Mouse (Mus musculus) brain, embryonic 14.5 days (tissue): Measurements from ENCODE around the gene Slco2b1. TPM values are rescaled to one million over a fixed set of nuclear protein-coding genes. Genes with fewer than 3 reads are reported as not detected.

ENCODE experiments used
- DNase-seq: peaks from one replicate; pipeline ENCODE4 v3.0.0-alpha.2; 2011; ENCODE audit warnings: low read depth
- CTCF ChIP-seq: fragments of 200-500 bp; IDR thresholded peaks from 2 replicates; pipeline ENCODE4 v1.5.1; 2012; ENCODE audit warnings: inconsistent platforms, mild to moderate bottlenecking, moderate library complexity, borderline replicate concordance; ENCODE audit not compliant: insufficient read depth, insufficient read length; ENCODE audit errors: extremely low read depth
- POLR2A ChIP-seq: fragments of 200-500 bp; IDR thresholded peaks from 2 replicates; pipeline ENCODE4 v1.6.1; 2012; ENCODE audit warnings: mild to moderate bottlenecking, inconsistent platforms, borderline replicate concordance; ENCODE audit not compliant: poor library complexity, insufficient read depth, insufficient read length, severe bottlenecking; ENCODE audit errors: extremely low read depth
- polyA plus RNA-seq: library from polyadenylated mRNA; depleted of rRNA; stranded (reverse); fragments of >200 nt; gene quantifications from 2 replicates; pipeline ENCODE4 v1.2.3, GENCODE M21; 2012

The Slco2b1 gene
- polyA plus RNA-seq, 1 experiment: 7.9 TPM

GRCm38 (mm10) chr7:99663507-99664220, 47.5 kb downstream of the Slco2b1 start:
- no peak for TF ChIP-seq POLR2A
- no peak for TF ChIP-seq CTCF
- no peak for DNase-seq

DNA sequence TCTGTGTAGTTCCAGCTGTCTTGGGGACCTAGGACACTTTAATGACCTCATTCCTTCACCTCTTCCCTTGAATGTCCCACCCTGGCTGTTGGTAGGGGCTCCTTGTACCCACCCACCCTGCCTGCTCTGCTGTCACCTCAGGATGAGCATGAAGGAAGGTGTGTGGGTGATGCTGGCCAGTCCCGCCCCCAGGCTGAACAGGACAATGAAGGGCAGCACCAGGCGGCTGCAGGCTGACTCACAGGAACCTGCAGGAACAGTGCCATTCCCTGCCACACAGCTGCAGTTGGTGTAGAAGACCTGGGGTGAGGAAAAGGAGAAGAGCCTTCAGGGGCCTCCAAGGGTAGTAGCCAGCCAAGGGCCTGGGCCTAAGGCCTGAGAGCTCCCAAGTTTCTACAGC, 48.8 kb downstream of the Slco2b1 start:
- TF ChIP-seq POLR2A (no peak), CTCF (no peak)
- no peak for DNase-seq

DNA sequence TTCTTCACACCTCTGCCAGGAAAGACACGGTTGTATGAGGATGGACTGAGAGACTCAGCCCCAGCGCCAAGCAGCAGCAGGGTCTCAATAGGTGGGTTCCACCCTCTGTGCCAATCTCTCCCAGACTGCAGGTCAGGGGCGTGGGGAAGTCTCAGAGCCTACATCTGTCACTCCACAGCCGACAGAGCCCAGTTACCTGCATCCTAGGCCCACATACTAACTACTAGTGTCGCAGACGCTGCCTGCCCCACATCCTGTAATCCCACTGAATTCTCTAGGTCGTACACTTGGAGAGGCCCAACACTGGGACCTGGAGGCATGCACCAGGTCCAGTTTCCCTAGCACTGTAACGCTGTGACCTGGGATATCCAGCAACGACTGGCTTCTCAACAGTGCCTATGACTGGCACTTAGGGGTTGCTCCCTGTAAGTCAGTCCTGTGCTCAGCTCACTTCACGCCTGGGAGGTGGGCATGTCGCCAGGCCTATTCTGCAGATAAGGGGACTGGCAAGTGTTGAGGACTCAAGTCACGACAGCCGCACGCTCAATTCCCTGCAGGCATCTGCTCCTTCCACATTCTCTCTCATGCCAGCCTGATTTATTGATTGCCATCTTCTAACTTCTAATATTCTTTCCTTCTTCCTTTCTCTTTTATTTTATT, 49.4 kb downstream of the Slco2b1 start:
- peak; percentile 81 for DNase-seq
- no peak for TF ChIP-seq POLR2A
- no peak for TF ChIP-seq CTCF

DNA sequence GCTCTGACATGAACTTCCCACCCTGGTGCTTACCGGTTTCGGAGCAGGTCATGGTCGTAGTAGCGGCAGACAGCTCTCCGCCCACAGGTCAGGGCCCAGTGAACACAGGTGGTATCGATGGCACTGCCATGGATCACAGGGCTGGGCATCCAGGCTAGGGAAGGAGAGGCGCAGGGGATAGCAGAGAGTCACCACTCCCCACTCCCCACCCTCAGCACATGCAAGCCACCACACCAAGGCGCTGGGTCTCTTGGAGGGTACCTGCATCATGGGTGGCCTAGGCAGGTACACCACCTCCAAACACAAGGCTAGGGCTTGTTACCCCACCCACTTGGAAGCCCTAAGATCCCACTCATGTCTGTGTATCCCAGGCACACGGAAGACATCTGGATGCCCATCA, 50.1 kb downstream of the Slco2b1 start:
- DNase-seq: no peak
- TF ChIP-seq POLR2A: no peak
- no peak for TF ChIP-seq CTCF

DNA sequence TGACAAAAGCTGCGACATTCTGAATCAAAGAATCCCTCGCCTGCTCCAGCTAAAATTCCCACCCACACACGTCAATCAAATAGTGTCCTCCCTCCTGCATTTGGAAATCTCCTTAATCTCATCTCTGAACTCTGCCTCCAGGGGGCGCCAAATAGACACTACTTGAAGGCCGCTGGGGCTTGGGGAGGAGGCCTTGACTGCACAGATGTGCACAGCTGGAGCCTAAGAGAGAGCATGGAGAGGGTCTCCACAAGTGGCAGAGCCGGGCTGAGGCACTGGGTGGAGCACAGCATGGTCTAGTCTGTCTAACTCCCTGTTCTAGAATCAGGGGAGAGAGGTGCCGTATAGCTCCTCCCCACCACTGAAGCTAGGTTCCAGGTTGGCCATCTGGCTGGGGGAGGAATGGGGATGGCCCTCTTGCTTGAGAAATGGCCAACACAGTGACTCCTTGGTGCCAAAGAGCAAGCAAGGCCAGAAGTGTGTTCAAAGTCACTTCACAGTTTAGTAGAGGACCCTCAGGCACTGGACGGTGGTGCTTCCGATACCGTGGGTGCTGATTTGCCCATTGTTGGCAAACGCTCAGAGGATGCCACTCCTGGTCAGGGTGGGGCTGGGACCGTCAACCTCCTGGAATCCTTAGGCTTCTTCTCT, 51.6 kb downstream of the Slco2b1 start:
- TF ChIP-seq CTCF: peak; percentile 70; the same call in 1 of the 2 replicates
- TF ChIP-seq POLR2A: no peak
- DNase-seq: peak; percentile 74

- TF ChIP-seq CTCF: no peak
- no peak for TF ChIP-seq POLR2A
Measured at GRCm38 (mm10) chr7:99654244-99654643, 56.9 kb downstream of the Slco2b1 start.

DNA sequence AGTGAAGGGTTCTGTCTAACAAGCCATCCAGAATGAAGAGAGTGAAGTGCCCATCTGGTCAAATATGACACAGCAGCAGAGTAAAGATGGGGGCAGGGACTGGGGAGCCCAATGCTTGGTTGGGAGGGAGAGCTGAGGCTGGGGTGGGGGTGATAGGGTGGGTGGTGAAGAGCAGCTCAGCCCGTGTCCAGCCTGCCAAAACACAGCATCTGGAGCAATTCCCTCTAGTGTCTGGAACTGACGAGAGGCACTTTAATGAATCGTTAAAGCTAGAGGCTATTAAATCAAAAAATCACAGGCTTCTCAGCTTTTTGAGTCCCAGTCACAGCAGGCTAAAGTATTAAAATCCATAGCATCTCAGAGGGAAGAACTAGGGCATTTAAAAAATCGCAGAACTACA, 61.6 kb downstream of the Slco2b1 start:
- peak; percentile 29 for DNase-seq
- no peak for TF ChIP-seq POLR2A
- TF ChIP-seq CTCF: no peak

More at GRCm38 (mm10) chr7:99654244-99654643, 56.9 kb downstream of the Slco2b1 start:
- no peak for DNase-seq

DNA sequence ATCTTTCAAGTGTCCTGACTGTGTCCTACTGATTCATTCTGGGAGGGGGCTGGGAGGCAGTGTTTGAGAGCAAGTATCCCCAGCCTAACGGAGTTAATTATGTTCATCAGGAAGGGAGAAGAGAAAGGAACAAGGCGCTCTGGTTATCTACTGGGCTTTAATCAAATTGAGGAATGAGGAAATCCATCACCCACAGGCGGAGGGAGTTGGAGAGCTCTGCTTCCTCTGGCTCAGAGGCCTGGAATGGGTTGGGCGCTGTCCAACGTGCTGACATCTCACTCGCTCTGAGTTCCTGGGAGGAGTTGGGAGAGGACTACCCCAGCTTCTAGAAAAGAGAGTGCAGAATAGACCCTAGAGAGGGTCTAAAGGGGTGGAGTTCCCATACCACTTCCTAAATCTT, 62.5 kb downstream of the Slco2b1 start:
- TF ChIP-seq CTCF (no peak), POLR2A (no peak)
- peak; percentile 31 for DNase-seq

- DNase-seq: no peak
- no peak for TF ChIP-seq CTCF
- no peak for TF ChIP-seq POLR2A
Measured at GRCm38 (mm10) chr7:99644701-99645100, 66.4 kb downstream of the Slco2b1 start.

DNA sequence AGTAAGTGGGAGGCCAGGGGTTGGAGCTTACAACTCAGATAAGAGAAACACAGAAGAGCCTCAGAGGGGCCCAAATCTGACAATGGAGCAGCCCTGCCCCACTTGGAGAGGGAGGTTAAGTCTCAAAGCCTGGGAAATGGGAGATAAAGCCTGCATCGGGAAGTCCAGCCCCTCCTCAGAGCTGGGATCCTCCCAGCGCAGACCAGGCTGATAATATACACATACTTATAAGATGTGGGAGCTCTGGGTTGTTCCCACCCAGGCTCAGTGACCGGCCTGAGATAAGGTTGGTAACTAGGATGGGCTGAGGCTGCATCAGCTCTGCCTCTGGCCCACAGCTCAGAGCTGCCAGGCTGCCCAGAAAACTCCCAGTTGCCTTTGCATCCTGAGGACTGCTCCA, 69.1 kb downstream of the Slco2b1 start:
- DNase-seq: no peak
- TF ChIP-seq POLR2A (no peak), CTCF (no peak)

GRCm38 (mm10) chr7:99641245-99641644, 69.9 kb downstream of the Slco2b1 start:
- DNase-seq: no peak
- no peak for TF ChIP-seq CTCF
- TF ChIP-seq POLR2A: no peak
